Mouse (Mus musculus) small intestine, adult 2 months (tissue): ENCODE data around the gene Trim38. TPM values are rescaled to one million over a fixed set of nuclear protein-coding genes. Genes with fewer than 3 reads are reported as not detected.

Experiments
- H3K27ac ChIP-seq: fragments of 200-500 bp; 2 replicates; pipeline ENCODE4 v1.5.1; 2012; ENCODE audit warnings: low read depth, low read length, control low read depth, inconsistent platforms; ENCODE audit not compliant: insufficient read depth
- H3K27me3 ChIP-seq: fragments of 200-500 bp; 2 replicates; pipeline ENCODE4 v1.6.1; 2012; ENCODE audit warnings: mild to moderate bottlenecking, moderate library complexity, low read length, inconsistent platforms; ENCODE audit not compliant: control insufficient read depth, insufficient read depth
- H3K36me3 ChIP-seq: fragments of 200-500 bp; 2 replicates; pipeline ENCODE4 v1.6.1; 2012; ENCODE audit warnings: mild to moderate bottlenecking, low read length, control low read depth, inconsistent platforms; ENCODE audit not compliant: control insufficient read depth, insufficient read depth
- H3K4me1 ChIP-seq: fragments of 200-500 bp; 2 replicates; pipeline ENCODE4 v1.6.1; 2012; ENCODE audit warnings: low read length, inconsistent platforms, mixed read lengths; ENCODE audit not compliant: control insufficient read depth, insufficient read depth, insufficient read length
- H3K4me3 ChIP-seq: fragments of 200-500 bp; 2 replicates; pipeline ENCODE4 v1.5.1; 2012; ENCODE audit warnings: low read depth, mild to moderate bottlenecking, control low read depth, inconsistent platforms, low read length, moderate library complexity
- CTCF ChIP-seq: fragments of 200-500 bp; IDR thresholded peaks from 2 replicates; pipeline ENCODE4 v1.5.1; 2012; ENCODE audit warnings: low read depth, mild to moderate bottlenecking, control low read depth, inconsistent platforms, low read length, moderate library complexity, mixed read lengths; ENCODE audit not compliant: insufficient replicate concordance, insufficient read length; ENCODE audit errors: extremely low read depth
- POLR2A ChIP-seq: fragments of 200-500 bp; IDR thresholded peaks from 2 replicates; pipeline ENCODE4 v1.6.1; 2012; ENCODE audit warnings: low read depth, mild to moderate bottlenecking, control low read depth, inconsistent platforms, low read length, moderate library complexity
- WGBS: fragments of 180-500 bp; shearing (Covaris S2); methylation state at CpG from one replicate; pipeline ENCODE4 v1.1.7; 2018; 5-methylcytosine and 5-hydroxymethylcytosine counted together
- polyA plus RNA-seq: library from polyadenylated mRNA; depleted of rRNA; stranded (reverse); fragments of >200 nt; gene quantifications from 2 replicates; pipeline ENCODE4 v1.2.3, GENCODE M21; 2012

The Trim38 gene
- polyA plus RNA-seq, 1 experiment, result 4.5 TPM

DNA sequence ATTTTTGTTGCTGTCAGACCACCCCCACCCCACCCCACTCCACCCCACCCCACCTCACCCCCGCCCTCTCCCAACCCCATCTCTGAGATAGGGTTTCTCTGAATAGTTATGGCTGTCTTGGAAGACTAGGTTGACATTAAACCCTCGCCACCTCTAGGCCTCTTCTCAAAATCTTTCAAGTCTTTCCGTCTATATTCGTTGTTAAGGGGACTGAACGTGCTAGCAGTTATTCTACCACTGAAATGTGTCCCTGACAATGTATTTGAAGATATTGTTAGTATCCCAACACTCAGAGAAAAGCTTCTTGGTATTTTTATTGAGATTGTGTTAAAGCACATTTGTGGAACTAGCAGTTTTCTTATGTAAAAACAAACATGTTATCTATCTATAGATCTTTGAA, 28.8 kb upstream of the Trim38 start:
- 63% methylated on average over 5 of the region's 5 CpGs for WGBS
- Histone ChIP-seq H3K4me1 (no peaks in the 10 kb centered on the region), H3K27ac (no peak overlapping the region), H3K4me3 (no peak overlapping the region), H3K36me3 (no peaks in the 10 kb centered on the region), H3K27me3 (no peaks in the 10 kb centered on the region)
- TF ChIP-seq CTCF, result no peak
- TF ChIP-seq POLR2A, result no peak

GRCm38 (mm10) chr13:23742007-23742406, 27.7 kb upstream of the Trim38 start:
- TF ChIP-seq CTCF, result no peak
- no peak for TF ChIP-seq POLR2A
- Histone ChIP-seq H3K27me3 (no peaks in the 10 kb centered on the region), H3K4me3 (no peak overlapping the region), H3K27ac (peak overlapping the region; percentile 66; the same call in 1 of the 2 replicates), H3K4me1 (no peaks in the 10 kb centered on the region), H3K36me3 (no peaks in the 10 kb centered on the region)

DNA sequence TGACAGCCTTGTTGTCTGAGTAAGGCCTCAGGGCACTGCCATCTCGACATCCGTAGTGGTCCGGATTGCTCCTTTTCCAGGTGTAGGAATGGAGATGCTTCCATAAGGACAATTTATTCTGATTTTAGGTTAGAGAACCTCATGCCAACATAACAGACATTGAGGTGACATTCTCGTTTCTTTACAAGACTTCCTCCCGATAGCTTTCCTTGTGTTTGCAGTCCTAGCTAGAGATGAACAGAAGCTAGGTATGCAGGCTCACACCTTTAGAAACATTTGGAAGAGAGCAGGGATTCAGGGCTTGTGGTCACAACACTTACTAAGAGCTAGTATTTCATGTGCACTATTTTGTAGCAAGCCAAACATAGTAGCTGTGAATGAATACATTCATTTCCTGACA, 26.5 kb upstream of the Trim38 start:
- Histone ChIP-seq H3K4me1 (no peaks in the 10 kb centered on the region), H3K4me3 (no peak overlapping the region), H3K27ac (no peak overlapping the region), H3K36me3 (no peaks in the 10 kb centered on the region), H3K27me3 (no peaks in the 10 kb centered on the region)
- 89% methylated on average over 5 of the region's 5 CpGs for WGBS
- TF ChIP-seq POLR2A (no peak), CTCF (no peak)

DNA sequence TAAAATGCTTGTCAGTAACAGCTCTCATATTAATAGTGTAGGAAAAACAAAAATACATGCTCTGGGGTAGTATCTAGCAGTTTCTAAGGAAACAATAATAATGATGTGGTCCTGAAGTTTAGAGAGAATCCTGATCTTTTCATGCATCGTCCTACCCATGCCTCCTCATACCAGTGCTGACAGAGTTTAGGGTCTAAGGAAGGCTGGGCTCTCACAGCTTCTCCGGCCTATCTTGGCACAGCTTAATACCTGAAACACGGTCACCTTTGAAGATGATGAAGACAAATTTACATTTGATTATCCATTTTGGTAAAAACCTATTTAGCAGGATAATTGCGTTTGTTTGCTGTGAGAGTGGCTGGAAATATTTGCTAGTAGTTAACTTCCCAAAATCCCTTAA, 25.8 kb upstream of the Trim38 start:
- Histone ChIP-seq H3K27me3 (no peaks in the 10 kb centered on the region), H3K4me3 (no peak overlapping the region), H3K36me3 (no peaks in the 10 kb centered on the region), H3K4me1 (no peaks in the 10 kb centered on the region), H3K27ac (no peak overlapping the region)
- 50% methylated on average over 4 of the region's 4 CpGs for WGBS
- TF ChIP-seq POLR2A (no peak), CTCF (no peak)

DNA sequence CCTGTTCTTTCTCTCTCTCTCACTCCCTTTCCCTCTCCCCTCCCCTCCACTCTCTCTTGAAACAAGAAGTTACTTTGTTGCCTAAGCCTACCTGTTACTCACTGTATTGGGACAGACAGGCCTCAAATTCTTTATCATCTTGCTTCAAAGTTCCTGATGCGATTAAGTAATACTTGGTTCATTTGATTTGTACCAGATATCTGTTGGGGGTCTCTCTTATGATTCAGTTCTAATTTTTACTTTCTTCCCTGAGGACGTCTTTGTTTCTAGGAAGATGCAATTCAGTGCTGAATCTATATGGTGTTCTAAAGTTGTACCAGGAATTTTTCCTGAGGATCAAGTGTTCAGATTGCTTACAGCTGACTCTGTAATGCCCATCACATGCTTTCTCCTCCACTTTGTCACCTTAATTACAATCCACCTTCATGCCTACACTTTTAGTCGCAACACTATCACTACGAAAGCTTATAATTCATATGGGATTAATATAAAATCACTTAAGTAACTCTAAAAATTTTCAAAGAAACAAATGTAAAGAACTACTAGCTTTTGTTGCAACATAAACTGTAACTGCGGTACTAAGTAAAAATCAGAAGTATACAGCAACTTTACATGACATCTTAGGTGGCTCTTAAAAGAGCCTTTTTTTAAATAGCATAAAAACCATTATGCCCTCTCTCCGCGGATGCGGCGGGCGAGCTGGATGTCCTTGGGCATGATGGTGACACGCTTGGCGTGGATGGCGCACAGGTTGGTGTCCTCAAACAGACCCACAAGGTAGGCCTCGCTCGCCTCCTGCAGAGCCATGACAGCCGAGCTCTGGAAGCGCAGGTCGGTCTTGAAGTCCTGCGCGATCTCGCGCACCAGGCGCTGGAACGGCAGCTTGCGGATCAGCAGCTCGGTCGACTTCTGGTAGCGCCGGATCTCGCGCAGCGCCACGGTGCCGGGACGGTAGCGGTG, 25.0 kb upstream of the Trim38 start:
- Histone ChIP-seq H3K27me3 (no peaks in the 10 kb centered on the region), H3K36me3 (no peaks in the 10 kb centered on the region), H3K4me1 (no peaks in the 10 kb centered on the region), H3K27ac (no peak overlapping the region), H3K4me3 (peak overlapping the region; percentile 64)
- no peak for TF ChIP-seq CTCF
- TF ChIP-seq POLR2A, result no peak
- 3% methylated on average over 32 of the region's 36 CpGs for WGBS

DNA sequence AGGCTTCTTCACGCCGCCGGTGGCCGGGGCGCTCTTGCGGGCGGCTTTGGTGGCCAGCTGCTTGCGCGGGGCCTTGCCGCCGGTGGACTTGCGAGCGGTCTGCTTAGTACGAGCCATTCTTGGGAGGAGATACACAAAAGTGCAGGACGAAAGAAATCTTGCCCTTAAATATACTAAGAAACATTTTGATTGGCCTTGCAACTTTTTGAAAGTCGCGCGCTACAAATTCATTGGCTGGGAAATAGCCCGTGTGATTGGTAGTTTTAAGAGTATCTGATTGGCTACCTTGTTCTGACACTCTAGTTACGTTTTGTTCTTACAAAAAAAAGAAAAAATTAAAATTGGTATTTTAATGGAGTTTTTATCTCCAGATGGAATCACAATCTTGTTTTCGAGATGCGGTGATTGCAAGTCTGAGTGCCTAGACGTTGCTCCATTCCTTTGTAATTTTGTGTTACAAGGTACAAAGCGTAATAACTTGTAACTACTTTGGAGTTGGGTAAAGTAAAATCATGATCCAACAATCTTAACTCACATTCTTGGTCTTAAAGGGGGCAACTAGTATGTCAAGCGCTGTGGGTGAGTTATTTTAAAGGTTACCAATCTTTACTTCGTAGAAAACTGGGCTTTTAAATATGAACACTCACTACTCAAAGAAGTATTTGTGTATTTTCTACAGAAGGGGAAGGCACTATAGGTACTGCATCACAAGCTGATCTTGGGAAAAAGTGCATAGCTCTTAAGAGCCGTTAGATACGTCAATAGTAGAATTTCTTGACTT, 24.1 kb upstream of the Trim38 start, which contains the start of gene Hist1h3c:
Gene Hist1h3c (minus strand): TSS at position 222 of the 781 bp plus-strand sequence.
- Histone ChIP-seq H3K27me3 (no peaks in the 10 kb centered on the region), H3K36me3 (no peaks in the 10 kb centered on the region), H3K4me1 (no peaks in the 10 kb centered on the region), H3K27ac (peak within 1 kb of the TSS; percentile 97), H3K4me3 (peak within 1 kb of the TSS; percentile 64)
- WGBS, result under 1% methylated on average over 28 of the region's 28 CpGs
- TF ChIP-seq POLR2A, result 0 out of 2 replicates have a peak, but pooled peaks have one; percentile 20
- TF ChIP-seq CTCF, result no peak
